Mouse (Mus musculus) ES-E14 (cell line): ENCODE measurements around the gene Rpusd3. TPM values are rescaled to one million over a fixed set of nuclear protein-coding genes. Genes with fewer than 3 reads are reported as not detected.

Experiments
- DNase-seq: peaks from one replicate; pipeline ENCODE4 v3.0.0-alpha.2; 2013; ENCODE audit warnings: low read depth, low spot score
- H3K27ac ChIP-seq: 2 replicates; pipeline ENCODE4 v1.5.1; 2012; ENCODE audit warnings: low read depth, mild to moderate bottlenecking, low read length, moderate library complexity, mixed read lengths; ENCODE audit not compliant: poor library complexity, insufficient read depth, severe bottlenecking
- H3K36me3 ChIP-seq: 2 replicates; pipeline ENCODE4 v1.6.1; 2012; ENCODE audit warnings: mild to moderate bottlenecking, low read length, moderate library complexity, mixed read lengths; ENCODE audit not compliant: control insufficient read depth, poor library complexity, insufficient read depth, severe bottlenecking
- H3K4me1 ChIP-seq, 2 experiments: fragments of 150-350 bp in 1 of 2; sonication (generic) in 1 of 2; 2 replicates each; pipeline ENCODE4 v1.6.1; 2012; ENCODE audit warnings: low read length in 2 of 2, mild to moderate bottlenecking in 1 of 2, mixed read lengths in 1 of 2; ENCODE audit not compliant: control insufficient read depth in 2 of 2, insufficient read depth in 2 of 2, poor library complexity in 1 of 2
- H3K4me3 ChIP-seq, 2 experiments: fragments of 150-350 bp in 1 of 2; sonication (generic) in 1 of 2; 2 replicates each; pipeline ENCODE4 v1.5.1; 2012; ENCODE audit warnings: low read length in 2 of 2, low read depth in 1 of 2, mild to moderate bottlenecking in 1 of 2, mixed read lengths in 1 of 2; ENCODE audit not compliant: insufficient read depth in 1 of 2, poor library complexity in 1 of 2, severe bottlenecking in 1 of 2
- H3K9ac ChIP-seq: 2 replicates; pipeline ENCODE4 v1.6.1; 2012; ENCODE audit warnings: low read depth, mild to moderate bottlenecking, low read length, mixed read lengths; ENCODE audit not compliant: poor library complexity, insufficient read depth, severe bottlenecking
- H3K9me3 ChIP-seq: fragments of 150-350 bp; sonication (generic); 2 replicates; pipeline ENCODE4 v1.6.1; 2012; ENCODE audit warnings: low read depth, mild to moderate bottlenecking, low read length; ENCODE audit not compliant: control insufficient read depth, insufficient read depth
- CHD2 ChIP-seq: IDR thresholded peaks from 2 replicates; pipeline ENCODE4 v1.6.1; 2014; ENCODE audit warnings: mild to moderate bottlenecking, low read depth, low read length, inconsistent platforms
- HCFC1 ChIP-seq: IDR thresholded peaks from 2 replicates; pipeline ENCODE4 v1.6.1; 2012; ENCODE audit warnings: low read length, inconsistent platforms, borderline replicate concordance; ENCODE audit not compliant: insufficient read depth
- MAFK ChIP-seq: IDR thresholded peaks from 2 replicates; pipeline ENCODE4 v1.6.1; 2014; ENCODE audit warnings: mild to moderate bottlenecking, low read depth, low read length, inconsistent platforms; ENCODE audit not compliant: insufficient read depth
- ZC3H11A ChIP-seq: IDR thresholded peaks from 2 replicates; pipeline ENCODE4 v1.6.1; 2012; ENCODE audit warnings: low read depth, mild to moderate bottlenecking, inconsistent platforms, low read length, borderline replicate concordance
- ZNF384 ChIP-seq: IDR thresholded peaks from 2 replicates; pipeline ENCODE4 v1.6.1; 2012; ENCODE audit warnings: low read depth, low read length, inconsistent platforms
- in situ Hi-C, 2 experiments: fragments of 600-800 bp; cut with MboI; formaldehyde crosslinking; loops; one replicate each; pipeline ENCODE4 v1.15.1; 2025; ENCODE audit warnings: low sequenced_read_pairs in 2 of 2, inconsistent platforms in 1 of 2; ENCODE audit not compliant: unreplicated experiment in 2 of 2
- total RNA-seq: library from RNA; depleted of rRNA; stranded (reverse); fragments of 300-350 nt; gene quantifications from 2 replicates; pipeline ENCODE4 v1.2.3, GENCODE M21; 2012

Rpusd3 gene
- total RNA-seq, 1 experiment: 34.5 TPM

- Histone ChIP-seq H3K4me1 (no peaks in the 10 kb centered on the region), H3K36me3 (no peaks in the 10 kb centered on the region), H3K9ac (no peak overlapping the region), H3K4me3 (no peak overlapping the region), H3K9me3 (no peaks in the 10 kb centered on the region), H3K27ac (no peak overlapping the region)
- TF ChIP-seq HCFC1 (no peak), MAFK (no peak), ZC3H11A (no peak), ZNF384 (no peak), CHD2 (no peak)
- in situ Hi-C loops: no loop called here
- DNase-seq: no peak
These were observed 15.6 kb upstream of the Rpusd3 start for GRCm38 (mm10) chr6:113434691-113435090.

- no peak overlapping the region for H3K9ac ChIP-seq
These were observed 14.5 kb upstream of the Rpusd3 start for GRCm38 (mm10) chr6:113433661-113434060.

DNA sequence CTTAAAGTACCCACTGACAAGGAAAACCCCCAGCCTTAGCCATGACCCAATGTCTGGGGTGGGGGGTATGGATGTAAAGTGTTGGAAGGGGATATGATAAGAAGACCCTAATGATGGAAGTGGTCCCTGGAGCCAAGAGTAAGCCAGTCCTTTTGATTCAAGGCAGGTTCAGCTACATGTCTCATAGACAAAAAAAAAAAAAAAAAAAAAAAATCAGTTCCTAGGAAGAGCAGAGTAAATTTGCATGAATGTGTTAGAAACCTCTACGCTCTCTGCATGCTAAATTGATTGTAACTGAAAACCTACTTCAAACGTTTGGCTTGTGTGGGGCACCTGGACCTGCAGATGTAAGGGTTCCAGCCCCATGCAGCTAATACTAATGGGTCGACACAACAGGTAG lies 12.7 kb upstream of the Rpusd3 start:
- in situ Hi-C loops: no loop called here
- no peaks in the 10 kb centered on the region for H3K36me3 ChIP-seq
- H3K27ac ChIP-seq: no peak overlapping the region
- TF ChIP-seq ZC3H11A: no peak
- no peak for TF ChIP-seq MAFK
- no peak for TF ChIP-seq ZNF384
- no peak for TF ChIP-seq CHD2
- no peak for TF ChIP-seq HCFC1
- H3K9ac ChIP-seq: no peak overlapping the region
- H3K4me3 ChIP-seq: no peak overlapping the region
- no peak for DNase-seq
- H3K4me1 ChIP-seq: 0 out of 4 replicates have a peak, but pooled peaks cover 0 to 2% of the 10 kb centered on the region in 2 experiments
- H3K9me3 ChIP-seq: no peaks in the 10 kb centered on the region

More at GRCm38 (mm10) chr6:113433661-113434060, 14.5 kb upstream of the Rpusd3 start:
- no peaks in the 10 kb centered on the region for H3K4me1 ChIP-seq
- no peak for DNase-seq
- no peaks in the 10 kb centered on the region for H3K36me3 ChIP-seq
- in situ Hi-C loops: no loop called here
- H3K27ac ChIP-seq: no peak overlapping the region
- H3K4me3 ChIP-seq: no peak overlapping the region
- H3K9me3 ChIP-seq: no peaks in the 10 kb centered on the region
- TF ChIP-seq ZC3H11A (no peak), ZNF384 (no peak), MAFK (no peak), HCFC1 (no peak), CHD2 (no peak)

DNA sequence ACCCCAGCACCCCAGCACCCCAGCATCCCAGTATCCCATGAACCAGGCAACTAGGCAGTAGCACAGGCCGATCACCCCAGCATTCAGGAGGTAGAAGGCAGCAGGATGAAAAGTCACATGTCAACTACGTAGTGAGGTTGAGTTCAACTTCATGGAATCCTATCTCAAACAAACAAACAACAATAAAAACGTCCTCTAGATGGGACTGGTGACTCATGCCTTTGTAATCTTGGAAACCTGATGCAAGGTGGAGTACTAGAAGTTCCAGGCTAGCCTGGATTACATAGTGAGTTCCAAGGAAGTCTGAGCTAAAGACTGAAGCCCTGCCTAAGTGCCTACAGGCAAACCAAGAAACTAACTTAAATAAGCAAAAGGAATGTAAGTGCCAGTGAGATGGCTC lies 11.7 kb upstream of the Rpusd3 start:
- Histone ChIP-seq H3K9ac (no peak overlapping the region), H3K4me3 (no peak overlapping the region), H3K4me1 (0 out of 4 replicates have a peak, but pooled peaks cover 0 to 2% of the 10 kb centered on the region in 2 experiments), H3K36me3 (no peaks in the 10 kb centered on the region), H3K9me3 (no peaks in the 10 kb centered on the region), H3K27ac (no peak overlapping the region)
- in situ Hi-C loops: no loop called here
- no peak for DNase-seq
- TF ChIP-seq HCFC1 (no peak), CHD2 (no peak), ZC3H11A (no peak), MAFK (no peak), ZNF384 (no peak)

GRCm38 (mm10) chr6:113429965-113430364 lies 10.8 kb upstream of the Rpusd3 start:
- no peak for DNase-seq
- in situ Hi-C loops: no loop called here
- H3K9me3 ChIP-seq: no peaks in the 10 kb centered on the region
- 0 out of 4 replicates have a peak, but pooled peaks cover 0 to 2% of the 10 kb centered on the region in 2 experiments for H3K4me1 ChIP-seq
- H3K36me3 ChIP-seq: no peaks in the 10 kb centered on the region
- H3K4me3 ChIP-seq: no peak overlapping the region
- no peak overlapping the region for H3K9ac ChIP-seq
- no peak overlapping the region for H3K27ac ChIP-seq
- TF ChIP-seq HCFC1 (no peak), ZC3H11A (no peak), ZNF384 (no peak), CHD2 (no peak), MAFK (no peak)
